Mouse (Mus musculus): Measurements from ENCODE around the gene Zfp408.

Zfp408 gene

DNA sequence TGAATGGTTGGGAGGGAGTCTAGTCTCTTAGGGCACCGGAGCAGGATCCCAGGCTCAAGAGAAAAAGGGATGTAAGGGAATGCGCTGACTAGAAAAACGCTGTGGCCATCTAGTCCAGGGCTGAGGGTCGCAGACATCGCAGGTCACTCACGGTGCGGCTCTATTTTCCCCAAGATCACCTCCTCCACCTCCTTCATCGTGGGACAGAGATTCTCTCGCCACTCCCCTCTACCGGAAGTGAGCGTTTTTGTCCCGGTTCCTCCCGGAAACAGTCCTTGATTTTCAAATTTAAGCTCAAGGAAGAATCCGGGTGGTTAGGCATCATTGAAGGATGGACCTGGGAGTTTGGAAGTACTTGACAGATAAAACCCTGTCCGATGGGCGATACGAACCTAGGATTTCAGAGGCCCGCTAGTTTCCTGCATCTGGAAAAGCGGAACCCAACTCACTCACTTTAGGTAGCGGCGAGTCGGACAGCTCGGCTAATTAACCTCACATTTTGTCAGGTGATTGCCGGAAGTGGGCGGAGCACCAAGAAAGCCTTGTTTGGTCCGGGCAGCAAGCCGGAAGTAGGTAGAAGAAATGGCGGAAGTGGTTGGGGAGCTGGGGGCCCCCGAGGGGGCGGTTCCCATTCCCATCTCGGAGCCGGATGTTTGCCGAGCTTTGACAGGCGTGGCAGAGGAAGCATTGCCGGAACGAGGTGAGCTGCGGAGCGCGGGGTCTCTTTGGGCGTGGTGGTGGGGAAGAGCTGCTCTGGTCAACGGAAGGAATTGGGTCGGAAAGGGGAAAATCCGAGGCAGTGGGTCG, at the start of gene Zfp408, which contains the start of gene Arhgap1:
TSS of gene Zfp408 (minus strand) at position 239 of the 807 bp plus-strand sequence.
TSS of gene Arhgap1 (plus strand) at position 308 of the 807 bp plus-strand sequence.
- in situ Hi-C loops (cut with MseI, MboI) = no loop called here

DNA sequence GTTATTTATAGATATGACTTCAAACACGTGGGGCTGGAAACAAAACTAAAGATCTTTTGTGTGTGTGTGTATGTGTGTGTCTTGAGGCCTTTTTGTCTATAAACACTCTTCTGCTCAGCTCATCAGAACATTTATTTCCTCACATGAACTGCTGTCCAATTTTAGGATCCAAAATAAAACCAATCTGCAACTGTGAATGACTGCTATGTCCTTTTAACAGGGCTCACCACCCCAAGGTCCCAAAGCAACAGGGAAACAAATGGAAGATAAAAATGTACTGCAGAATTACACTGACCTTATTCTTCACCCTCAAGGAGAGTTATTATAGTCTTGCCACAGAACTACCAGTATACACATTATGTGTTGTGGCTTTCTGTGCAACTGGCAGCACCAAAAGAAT, 49.6 kb upstream of the Zfp408 start:
- in situ Hi-C loops (cut with MseI, MboI) = no loop called here

DNA sequence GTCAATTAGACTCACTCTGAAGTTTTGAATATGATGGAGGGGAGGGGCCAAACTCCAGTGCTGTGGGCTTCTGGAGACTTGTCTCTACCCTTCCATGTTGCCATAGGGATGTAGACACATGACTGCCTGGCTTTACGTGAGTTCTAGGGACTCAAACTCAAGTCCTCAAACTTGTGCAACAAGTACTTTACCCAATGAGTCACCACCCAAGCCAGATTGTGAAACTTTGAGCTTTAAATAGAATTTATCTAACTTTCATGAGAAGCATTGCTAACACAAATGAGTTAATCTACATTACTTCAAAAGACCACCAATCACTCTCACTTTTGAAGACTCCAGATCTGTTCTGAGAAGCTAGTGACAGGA, 46.6 kb upstream of the Zfp408 start:
- in situ Hi-C loops (cut with MseI, MboI) = no loop called here

DNA sequence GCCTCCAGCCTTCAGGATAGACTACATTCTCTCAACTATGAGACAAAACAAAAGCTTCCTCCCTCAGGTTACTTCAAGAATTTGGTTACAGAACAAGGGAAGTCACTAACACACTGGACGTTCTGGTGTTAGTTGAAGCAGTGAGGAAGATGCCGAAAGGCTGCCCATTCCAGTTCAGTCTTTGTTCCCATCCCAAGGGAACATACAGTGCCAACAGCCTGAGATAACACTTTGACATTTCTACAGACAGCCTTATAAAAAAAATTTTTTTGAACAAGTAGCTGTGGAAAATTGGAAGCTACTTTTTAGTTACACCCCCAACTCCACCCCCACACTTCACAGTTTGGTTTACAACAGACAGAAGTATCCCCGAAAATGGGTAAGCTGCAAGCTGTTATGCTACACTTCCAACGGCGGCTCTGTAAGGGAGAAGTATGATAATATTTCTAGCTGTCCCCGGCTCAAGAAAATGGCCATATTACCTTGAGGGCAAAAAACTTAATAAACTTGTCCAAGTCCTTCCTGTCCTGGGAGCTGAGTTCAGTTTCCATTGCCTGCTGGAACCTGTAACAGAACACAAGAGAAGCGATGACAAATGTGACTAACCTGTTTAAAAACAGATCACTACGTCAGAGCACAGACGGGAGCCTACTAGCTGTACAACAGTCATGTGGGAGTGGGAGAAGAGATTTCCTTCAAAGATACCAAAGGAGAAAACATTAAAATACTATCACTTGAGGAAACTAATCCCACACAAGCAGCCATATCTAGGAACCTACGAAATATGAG, 46.0 kb upstream of the Zfp408 start:
- in situ Hi-C loops (cut with MseI, MboI) = no loop called here

DNA sequence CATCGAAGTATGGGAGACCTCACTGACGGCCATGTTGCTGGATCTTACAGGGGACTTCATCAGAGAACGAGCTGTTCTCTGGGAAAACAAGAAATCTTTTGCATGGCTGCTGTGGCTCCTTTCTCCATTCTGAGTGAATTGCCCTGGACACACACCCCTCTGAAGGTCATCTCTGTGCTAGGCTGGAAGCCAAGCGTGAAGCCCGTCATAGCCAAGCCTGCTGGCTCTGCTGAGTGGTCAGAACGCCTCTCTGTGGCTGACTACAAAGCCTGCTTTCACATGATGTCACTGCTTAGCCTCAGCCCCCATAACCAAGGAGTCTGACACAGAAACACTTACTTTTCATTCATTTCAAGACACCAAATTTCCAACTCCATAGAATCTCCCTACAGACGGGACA, 39.9 kb upstream of the Zfp408 start:
- in situ Hi-C loops (cut with MseI, MboI) = no loop called here

DNA sequence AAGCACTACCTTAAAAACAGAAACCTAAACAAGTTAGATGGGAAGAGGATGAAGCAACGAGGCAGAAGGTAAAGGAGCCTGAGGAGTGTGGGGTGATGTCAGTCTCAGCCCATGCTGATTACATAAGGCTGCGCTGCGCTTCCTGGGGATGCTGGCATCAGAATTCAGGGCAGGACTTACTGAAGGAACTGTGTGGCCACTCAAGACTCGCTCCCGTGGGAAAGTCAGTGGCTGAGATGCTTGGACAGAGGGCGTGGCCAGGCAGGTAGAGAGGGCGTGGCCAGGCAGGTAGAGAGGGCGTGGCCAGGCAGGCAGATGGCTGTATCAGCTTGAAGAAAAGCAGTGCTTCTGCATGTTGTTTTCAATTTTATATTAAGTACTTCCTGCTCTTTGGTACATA, 34.3 kb upstream of the Zfp408 start:
- in situ Hi-C loops (cut with MseI, MboI) = no loop called here

DNA sequence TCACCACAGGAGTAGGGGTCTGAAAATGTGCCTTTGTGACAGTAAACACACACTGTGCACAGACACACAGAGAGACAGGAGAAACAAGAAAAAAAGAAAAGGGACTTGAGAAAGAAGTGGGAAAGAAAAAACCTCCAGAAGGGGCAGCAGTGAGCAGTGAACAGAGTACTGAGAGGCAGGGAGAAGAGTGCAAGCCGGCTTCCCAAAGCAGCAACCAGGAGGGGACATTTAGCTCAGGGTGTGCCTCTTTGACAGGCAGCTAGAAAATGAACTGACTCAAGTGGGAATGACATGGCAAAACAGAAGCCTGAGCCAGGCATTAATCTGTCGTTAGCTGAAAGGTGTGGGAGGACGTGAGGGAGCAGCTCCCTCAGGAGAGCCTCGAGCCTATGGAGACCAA, 33.3 kb upstream of the Zfp408 start:
- in situ Hi-C loops (cut with MseI, MboI) = no loop called here

DNA sequence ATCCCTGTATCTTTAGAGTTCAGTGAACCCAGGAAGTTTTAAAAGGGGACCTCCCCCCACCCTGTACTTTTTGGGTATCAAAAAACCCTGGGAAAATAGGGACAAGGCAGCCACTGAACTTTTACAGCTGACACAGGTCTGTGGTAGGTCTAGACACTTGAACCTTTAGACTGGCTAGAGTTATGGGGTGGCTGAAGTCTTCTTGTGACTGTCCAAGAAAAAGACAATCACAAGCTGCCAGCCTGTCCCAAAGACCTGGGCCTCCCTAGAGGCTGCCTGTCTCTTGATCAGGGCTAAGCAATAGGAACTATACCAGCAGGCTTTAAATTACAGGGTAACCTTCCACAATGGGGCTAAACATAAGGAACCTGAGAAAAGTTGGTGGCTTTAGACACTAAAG, 27.4 kb upstream of the Zfp408 start:
- in situ Hi-C loops (cut with MseI, MboI) = no loop called here

DNA sequence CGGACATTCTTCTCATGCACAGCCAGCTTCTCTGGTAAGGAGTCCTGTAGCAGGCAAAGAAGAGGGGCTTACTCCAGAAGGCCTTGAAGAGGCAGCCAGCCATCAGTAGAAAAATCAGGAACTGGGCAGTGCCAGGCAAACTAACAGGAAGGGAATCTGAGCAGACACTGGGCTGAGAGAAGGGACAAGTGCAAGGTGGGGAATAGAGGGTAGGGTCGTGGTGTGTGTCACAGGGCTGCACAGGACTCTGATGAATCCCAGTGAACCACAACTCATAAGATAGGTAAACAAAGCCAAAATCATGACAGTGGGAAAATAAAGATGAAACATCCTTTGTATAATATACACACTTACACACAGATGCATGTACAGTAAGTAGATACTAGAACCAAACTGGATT, 26.8 kb upstream of the Zfp408 start:
- in situ Hi-C loops (cut with MseI, MboI) = no loop called here

DNA sequence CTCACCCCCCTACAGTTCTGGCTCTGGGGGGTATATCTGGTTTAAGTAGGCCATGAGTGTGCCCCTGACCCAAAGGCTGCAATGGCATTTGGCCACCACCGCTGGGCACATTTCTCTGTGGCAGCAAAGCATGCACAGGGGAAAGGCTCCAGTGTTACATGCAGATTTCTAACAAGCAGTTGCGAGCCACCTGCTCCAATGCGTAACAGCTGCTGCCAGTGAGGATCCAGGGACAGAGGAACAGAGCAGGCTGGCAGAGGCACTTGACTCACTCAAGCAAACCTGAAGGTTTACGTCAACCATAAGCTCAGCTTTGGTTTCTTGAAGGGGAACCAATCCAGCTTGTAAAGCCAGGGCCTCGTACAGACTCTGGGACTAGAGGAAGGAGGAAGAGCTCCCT, 25.3 kb upstream of the Zfp408 start:
- in situ Hi-C loops (cut with MseI, MboI) = no loop called here

DNA sequence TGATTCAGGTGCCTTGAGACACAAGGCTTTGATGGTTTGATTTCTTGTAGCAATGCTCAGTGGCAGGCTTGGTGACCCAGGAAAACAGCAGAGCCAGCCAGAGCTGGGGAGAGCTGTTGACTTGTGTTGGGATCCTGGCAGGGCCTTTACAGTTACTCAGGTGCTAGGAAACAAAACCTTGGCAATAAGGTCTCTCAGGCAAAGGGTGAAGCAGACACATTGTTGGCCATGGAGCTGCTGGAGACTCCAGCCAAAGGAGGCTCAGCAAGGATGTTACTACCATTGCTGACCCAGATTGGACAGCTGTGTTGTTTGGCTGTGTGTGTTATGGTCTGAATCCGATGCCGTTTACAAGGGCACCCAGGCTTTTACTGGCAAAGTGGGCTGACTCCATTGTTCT, 24.0 kb upstream of the Zfp408 start:
- in situ Hi-C loops (cut with MseI, MboI) = no loop called here

DNA sequence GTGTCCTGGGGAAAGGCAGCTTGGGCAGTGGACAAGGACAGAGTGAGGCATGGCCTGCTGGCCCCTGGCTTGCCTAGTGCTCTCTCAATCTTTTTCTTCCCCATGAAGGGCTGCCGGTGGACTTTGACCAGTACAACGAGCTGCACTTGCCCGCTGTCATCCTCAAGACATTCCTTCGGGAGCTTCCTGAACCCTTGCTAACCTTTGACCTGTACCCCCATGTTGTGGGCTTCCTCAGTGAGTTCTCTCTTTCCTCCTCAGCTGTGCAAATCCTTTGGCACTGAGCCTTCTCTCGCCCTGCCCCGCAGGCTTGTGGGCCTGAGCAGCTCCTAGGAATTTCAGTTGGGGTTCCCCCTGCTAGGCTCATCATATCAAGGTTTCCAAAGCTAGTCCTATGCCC, 20.4 kb upstream of the Zfp408 start:
- in situ Hi-C loops (cut with MseI, MboI) = no loop called here

DNA sequence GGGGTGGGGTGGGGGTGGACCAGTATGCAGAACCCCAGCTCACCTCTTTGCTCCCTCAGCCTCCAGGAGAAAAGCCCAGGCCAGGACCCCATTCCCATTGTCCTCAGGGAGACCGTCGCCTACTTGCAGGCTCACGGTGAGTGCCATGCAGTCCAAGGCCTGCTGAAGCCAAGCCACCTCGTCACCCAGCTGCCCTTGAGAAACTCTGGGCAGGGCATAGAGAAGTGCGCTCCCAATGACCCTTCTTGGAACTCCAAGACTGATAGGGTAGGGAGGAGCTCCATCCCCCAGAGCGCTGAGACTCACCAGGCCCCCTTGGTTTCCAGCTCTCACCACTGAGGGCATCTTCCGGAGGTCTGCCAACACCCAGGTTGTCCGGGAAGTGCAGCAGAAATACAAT, 19.7 kb upstream of the Zfp408 start:
- in situ Hi-C loops (cut with MseI, MboI) = no loop called here

DNA sequence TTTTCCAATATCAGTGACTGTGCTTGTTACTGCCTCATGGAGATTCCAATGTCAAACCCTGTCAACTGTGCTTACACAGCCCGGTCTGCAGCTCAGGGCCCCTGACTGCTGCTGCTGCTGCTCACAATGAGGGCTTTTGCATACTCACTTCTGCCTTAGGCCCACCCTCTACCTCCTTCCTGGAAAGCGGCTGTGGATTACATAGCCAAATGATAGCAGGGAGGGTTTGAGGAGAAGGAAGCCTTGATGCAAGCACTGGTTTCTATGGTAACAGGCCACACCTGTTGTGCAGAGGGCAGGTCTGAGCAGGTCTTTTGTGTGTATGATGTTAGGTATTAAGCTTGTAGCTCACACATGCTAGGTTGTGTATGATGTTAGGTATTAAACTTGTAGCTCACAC, 18.2 kb upstream of the Zfp408 start:
- in situ Hi-C loops (cut with MseI, MboI) = no loop called here

DNA sequence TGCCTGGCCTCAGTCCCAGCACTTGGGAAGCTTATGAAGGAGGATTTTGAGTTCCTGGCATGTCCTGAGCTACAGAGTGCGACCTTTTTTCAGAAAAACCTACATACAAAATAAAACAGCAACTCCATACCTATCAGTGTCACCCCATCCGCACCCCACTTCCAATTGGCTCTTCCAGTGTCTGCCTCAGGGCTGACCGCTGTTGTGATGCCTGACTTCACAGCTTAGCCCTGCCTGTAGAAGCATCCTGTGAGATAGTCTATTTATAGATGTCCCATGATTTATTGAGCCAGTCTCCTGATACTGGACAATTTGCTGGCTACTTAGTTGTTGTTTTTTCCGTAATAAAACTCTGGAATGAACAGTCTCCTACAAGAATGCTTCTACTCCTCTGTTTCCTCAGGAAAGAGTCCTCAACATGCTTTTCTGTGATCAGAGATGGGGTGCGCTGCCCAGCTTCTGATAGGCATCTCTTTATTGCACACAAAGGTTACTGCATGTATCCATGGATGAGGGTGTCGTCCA, 16.9 kb upstream of the Zfp408 start:
- in situ Hi-C loops (cut with MseI, MboI) = no loop called here

DNA sequence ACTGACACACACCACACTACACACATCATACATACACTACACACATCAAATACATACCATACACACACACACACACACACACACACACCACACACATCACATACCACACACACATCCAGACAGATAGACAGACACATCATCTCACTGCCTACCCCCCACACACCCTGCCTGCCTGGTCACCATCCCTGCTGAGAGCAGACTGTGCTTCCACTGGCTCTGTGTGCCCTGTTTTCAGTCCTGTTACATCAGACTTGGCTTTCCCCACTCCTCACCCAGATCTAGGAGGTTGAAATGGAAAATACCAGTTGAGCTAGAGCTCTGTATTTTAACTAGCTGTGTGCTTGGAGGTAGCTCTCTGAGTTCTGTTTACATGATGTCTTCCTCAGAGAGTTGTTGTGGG, 15.2 kb upstream of the Zfp408 start:
- in situ Hi-C loops (cut with MseI, MboI) = no loop called here

DNA sequence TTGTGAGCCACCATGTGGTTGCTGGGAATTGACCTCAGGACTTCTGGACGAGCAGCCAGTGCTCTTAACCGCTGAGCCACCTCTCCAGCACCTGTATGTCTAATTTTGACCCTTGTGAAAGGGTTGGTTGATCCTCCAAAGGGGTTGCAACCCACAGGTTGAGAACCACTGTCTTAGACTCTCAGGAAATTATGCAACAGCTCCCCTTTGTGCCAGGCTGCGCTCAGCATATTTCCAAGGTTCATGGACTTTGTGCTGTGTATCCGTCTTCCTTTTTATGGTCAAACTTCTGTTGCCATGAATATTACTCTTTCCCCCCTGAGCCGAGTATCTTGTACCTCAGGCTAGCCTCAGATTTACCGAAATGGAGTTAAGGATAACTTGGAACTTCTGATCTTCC, 11.4 kb upstream of the Zfp408 start:
- in situ Hi-C loops (cut with MseI, MboI) = no loop called here

DNA sequence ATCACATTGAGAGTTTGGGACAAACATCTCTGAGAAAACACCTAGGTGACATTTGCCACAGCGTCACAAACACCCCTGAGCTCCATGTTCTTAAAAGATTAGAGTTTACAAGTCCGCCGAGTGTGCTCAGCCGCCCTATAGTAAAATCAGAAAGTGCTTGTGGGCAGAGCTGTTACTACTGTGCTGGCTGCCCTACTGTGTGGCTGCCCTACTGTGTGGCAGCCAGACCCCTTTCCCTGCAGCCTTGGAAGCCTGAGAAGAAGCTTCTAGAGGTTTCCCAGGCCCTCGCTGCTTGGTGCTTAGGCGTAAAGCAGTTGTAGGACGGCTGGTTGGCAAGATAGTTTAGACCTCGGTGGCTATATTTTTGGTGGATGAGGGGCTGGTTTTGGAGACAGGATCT, 10.1 kb upstream of the Zfp408 start:
- in situ Hi-C loops (cut with MseI, MboI) = no loop called here

DNA sequence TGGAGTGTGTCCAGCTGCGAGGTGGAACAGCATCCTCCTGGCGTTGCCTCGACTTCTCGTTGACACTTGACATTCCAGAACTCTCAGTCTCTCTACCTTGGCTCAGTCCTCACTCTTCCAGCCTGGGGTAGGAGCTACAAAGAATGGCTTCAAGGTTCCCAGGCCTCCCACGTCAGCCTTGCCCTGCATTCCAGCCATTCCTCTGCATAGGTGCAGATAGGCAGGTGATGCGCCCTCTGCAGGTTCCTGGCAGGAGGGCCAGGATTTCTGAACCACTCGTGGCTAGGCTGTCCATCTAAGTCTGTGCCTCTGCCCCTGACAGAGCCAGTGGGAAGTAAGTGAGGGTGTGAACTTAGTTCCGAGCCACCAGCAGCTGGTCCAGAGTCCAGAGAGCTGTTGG, 7.2 kb upstream of the Zfp408 start:
- in situ Hi-C loops (cut with MseI, MboI) = no loop called here

DNA sequence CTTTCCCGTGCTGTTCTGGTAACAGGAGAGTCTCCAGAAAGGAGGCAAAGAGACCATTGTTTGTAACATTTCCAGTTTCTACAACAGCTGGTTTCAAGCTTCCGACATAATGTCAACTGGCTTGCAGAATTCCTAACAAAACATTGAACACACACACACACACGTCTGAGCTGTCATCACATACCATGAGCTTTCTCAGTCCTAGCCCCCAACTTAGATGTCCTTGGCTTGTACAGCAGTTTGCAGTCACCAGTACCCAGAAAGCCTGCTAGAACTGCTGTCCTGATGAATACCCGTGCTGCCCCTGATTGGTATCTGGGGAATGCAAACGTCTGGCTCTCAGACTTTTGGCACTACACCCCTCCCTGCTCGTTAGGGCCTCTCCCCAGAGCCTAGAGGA, 6.2 kb upstream of the Zfp408 start:
- in situ Hi-C loops (cut with MseI, MboI) = no loop called here

DNA sequence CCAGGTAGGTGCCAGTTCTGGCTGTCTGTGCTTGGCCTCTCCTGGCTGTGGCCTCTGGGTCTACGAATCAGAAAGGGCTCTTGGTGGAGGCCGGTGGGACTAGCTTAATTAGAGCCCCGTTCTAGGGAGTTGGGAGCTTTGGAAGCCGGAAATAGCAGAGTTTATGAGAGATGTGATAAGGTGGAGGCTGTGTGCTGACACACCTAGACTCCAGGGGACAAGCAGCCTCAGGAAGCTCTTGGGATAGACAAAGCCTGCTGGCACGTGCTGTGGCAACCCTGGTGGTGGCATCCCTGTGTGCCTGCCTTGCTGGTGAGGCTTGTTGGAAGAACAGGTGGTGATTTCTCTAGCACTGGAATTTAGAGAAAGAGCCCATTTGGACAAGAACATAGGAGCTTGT, 5.8 kb upstream of the Zfp408 start:
- in situ Hi-C loops (cut with MseI, MboI) = no loop called here

DNA sequence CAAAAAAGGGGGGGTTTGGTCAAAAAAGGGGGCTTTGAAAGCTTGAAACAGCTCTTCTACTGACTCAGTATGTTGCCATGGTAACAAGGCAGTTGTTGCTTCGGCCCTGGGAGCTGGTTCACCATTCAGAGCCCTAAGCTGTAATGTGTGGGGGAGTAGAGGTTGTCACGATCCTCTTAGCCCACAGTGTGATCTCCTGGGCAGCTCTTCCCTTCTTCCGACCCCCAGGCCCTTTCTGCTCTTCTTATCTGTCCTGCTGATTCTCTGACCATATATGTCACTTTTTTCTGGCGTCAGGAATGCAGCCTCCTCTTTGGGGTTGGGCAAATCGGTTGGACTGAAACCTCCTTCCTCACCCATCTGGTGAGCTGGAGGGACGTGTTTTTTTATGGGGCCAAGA, 3.3 kb upstream of the Zfp408 start:
- in situ Hi-C loops (cut with MseI, MboI) = no loop called here
